Mouse (Mus musculus) myocyte (in vitro differentiated cells): Measurements from ENCODE around the gene Gipr.

Experiments
- CEBPB ChIP-seq: IDR thresholded peaks from 2 replicates; pipeline ENCODE4 v1.6.1; 2011; ENCODE audit warnings: mild to moderate bottlenecking, moderate library complexity; ENCODE audit not compliant: poor library complexity, insufficient read depth, severe bottlenecking
- E2F4 ChIP-seq: IDR thresholded peaks from one replicate; pipeline ENCODE4 v1.6.1; 2011; ENCODE audit warnings: mild to moderate bottlenecking, control low read depth, moderate library complexity; ENCODE audit not compliant: insufficient read depth
- MAX ChIP-seq: IDR thresholded peaks from one replicate; pipeline ENCODE4 v1.6.1; 2011; ENCODE audit warnings: low read depth, mild to moderate bottlenecking, control low read depth
- MYOD1 ChIP-seq, 3 experiments: IDR thresholded peaks; one replicate each; pipeline ENCODE4 v1.6.1; 2011; ENCODE audit warnings: control low read depth in 2 of 3, low read depth in 2 of 3, mild to moderate bottlenecking in 2 of 3, moderate library complexity in 1 of 3; ENCODE audit not compliant: insufficient read length in 2 of 3, control insufficient read depth in 1 of 3
- MYOG ChIP-seq, 3 experiments: IDR thresholded peaks; one replicate each; pipeline ENCODE4 v1.6.1; 2011; ENCODE audit warnings: control low read depth in 2 of 3, low read depth in 2 of 3, mild to moderate bottlenecking in 2 of 3; ENCODE audit not compliant: insufficient read length in 2 of 3, control insufficient read depth in 1 of 3, insufficient read depth in 1 of 3
- POLR2A ChIP-seq: IDR thresholded peaks from one replicate; pipeline ENCODE4 v1.6.1; 2011; ENCODE audit warnings: low read depth, mild to moderate bottlenecking, control low read depth, moderate library complexity; ENCODE audit not compliant: insufficient read length
- POLR2AphosphoS2 ChIP-seq: IDR thresholded peaks from one replicate; pipeline ENCODE4 v1.6.1; 2011; ENCODE audit warnings: low read depth, control low read depth; ENCODE audit not compliant: insufficient read length
- REST ChIP-seq: IDR thresholded peaks from one replicate; pipeline ENCODE4 v1.6.1; 2011; ENCODE audit warnings: mild to moderate bottlenecking, control low read depth, moderate library complexity; ENCODE audit not compliant: insufficient read depth, insufficient read length
- SRF ChIP-seq: IDR thresholded peaks from one replicate; pipeline ENCODE4 v1.6.1; 2011; ENCODE audit warnings: low read depth; ENCODE audit not compliant: control insufficient read depth, insufficient read length
- TCF12 ChIP-seq: IDR thresholded peaks from one replicate; pipeline ENCODE4 v1.6.1; 2011; ENCODE audit warnings: mild to moderate bottlenecking, control low read depth; ENCODE audit not compliant: poor library complexity, insufficient read depth, severe bottlenecking
- TCF3 ChIP-seq: IDR thresholded peaks from one replicate; pipeline ENCODE4 v1.6.1; 2011; ENCODE audit warnings: low read depth, control low read depth; ENCODE audit not compliant: insufficient read length
- USF1 ChIP-seq: IDR thresholded peaks from one replicate; pipeline ENCODE4 v1.6.1; 2011; ENCODE audit warnings: low read depth, mild to moderate bottlenecking, control low read depth, moderate library complexity

DNA sequence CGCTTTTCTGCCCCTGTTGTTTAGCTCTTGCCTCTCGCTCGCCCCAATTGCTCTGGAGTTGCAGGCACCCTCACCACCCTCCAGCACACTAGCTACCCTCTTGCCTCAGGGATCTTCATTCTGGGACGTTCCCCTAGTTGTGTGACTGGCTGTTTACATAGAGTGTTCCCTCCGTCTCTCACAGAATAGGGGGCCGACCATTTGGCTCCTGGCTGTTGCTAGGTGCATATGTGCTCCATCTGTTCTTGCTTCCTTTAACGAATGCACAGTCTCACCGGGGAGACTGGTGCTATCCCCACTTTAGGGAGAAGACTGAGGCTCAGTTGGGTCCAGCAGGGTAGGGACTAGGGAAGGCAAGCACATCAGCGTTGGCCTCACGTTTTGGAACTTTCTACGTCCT, 7.3 kb downstream of the Gipr start:
- TF ChIP-seq USF1 (no peak), POLR2A (no peak), SRF (no peak), CEBPB (no peak), POLR2AphosphoS2 (no peak), TCF12 (no peak), MYOD1 (IDR thresholded peaks at IDR 0.05; ENCODE audit: control insufficient read depth in 1 of 3, insufficient read length in 2 of 3, low read depth in 2 of 3) (no peak), MAX (no peak), E2F4 (no peak), REST (no peak), MYOG (IDR thresholded peaks at IDR 0.05; ENCODE audit: control insufficient read depth in 1 of 3, insufficient read depth in 1 of 3, insufficient read length in 2 of 3, low read depth in 2 of 3) (no peak), TCF3 (no peak)
